Mouse (Mus musculus) left cerebral cortex, adult 2 months (tissue): ENCODE results near the gene Gatad2b. TPM values are rescaled to one million over a fixed set of nuclear protein-coding genes. Genes with fewer than 3 reads are reported as not detected.
A peak's percentile ranks its signal among the peaks of the same experiment; 100 is the strongest.

Experiments used
- DNase-seq, 2 experiments: peaks; one replicate each; pipeline ENCODE4 v3.0.0; 2021 to 2022; ENCODE audit warnings: low spot score in 2 of 2, mixed read lengths in 1 of 2; ENCODE audit errors: extremely low spot score in 1 of 2
- H3K27ac ChIP-seq: fragments of 200-600 bp; 2 replicates; pipeline ENCODE4 v1.8.1; 2022
- H3K4me3 ChIP-seq: fragments of 200-600 bp; 2 replicates; pipeline ENCODE4 v1.8.1; 2022
- CTCF ChIP-seq: fragments of 200-600 bp; IDR thresholded peaks from 2 replicates; pipeline ENCODE4 v1.8.1; 2022; ENCODE audit warnings: antibody characterized with exemption, mild to moderate bottlenecking, moderate library complexity
- intact Hi-C: fragments of 180-260 bp; cut with DNase I; formaldehyde crosslinking; loops from one replicate; pipeline ENCODE4 v1.15.1; 2025
- total RNA-seq, 2 experiments: library from RNA; stranded (reverse); gene quantifications; 2 replicates each; pipeline ENCODE4 v1.2.3; 2021

The Gatad2b gene
- total RNA-seq, 2 experiments from 2014 or later, result 93.5 to 103 TPM

DNA sequence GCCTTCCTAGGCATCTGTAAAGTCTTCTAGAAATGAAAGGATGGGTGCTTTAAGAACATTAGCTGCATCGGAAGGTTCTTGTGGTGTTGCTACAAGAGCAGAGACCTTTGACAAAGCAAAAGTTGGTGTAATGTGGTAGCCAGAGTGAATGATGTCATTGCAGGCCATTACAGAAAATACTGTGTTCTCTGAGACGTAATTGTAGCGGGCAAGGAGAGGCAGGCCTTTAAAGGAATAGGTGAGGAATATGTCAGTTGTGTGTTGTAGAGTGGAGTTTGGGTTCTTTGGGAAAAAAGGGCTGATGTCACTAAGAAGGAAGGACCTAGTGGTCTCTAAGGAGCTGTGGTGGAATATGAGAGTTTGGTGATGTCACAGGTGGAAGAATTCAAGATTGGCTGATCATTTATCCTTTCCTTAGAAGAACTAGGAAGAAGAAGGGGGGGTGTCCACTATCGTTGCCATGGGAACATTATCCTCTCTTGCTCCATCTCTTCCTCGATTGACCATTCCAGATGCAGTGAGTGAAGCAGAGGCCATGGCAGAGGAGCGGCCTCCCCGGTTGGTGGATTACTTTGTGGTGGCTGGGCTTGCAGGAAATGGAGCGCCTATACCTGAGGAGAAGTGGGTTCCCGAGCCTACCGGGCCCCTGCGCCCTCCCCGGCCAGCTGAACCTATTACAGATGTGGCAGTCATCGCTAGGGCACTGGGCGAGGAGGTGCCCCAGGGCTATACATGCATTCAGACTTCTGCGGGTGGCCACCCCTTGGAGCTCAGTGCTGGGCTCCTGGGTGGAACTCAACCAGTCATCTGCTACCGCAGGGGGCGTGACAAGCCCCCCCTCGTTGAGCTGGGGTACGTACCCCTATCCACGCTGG, 25.8 kb upstream of the Gatad2b start:
- Histone ChIP-seq H3K27ac (peak overlapping the region; percentile 57), H3K4me3 (no peak overlapping the region)
- intact Hi-C loops, result no loop called here
- TF ChIP-seq CTCF, result no peak
- no peak for DNase-seq

DNA sequence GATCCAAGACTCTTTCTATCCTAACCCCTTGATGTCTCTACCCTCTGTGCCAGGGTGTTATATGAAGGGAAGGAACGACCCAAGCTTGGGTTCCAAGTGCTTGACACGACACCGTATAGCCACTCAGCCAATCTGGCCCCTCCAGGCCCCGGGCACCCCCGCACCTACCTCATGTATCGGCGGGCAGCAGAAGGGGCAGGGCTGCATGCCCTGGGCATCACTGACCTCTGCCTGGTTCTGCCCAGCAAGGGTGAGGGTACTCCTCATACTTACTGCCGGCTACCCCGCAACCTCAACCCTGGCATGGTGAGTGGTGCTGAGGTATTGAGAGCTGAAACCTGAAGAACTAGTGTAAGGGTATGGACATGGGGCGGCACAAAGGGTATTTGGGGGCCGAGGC, 24.8 kb upstream of the Gatad2b start:
- intact Hi-C loops, result no loop called here
- no peak for TF ChIP-seq CTCF
- Histone ChIP-seq H3K4me3 (no peak overlapping the region), H3K27ac (no peak overlapping the region)
- no peak for DNase-seq

DNA sequence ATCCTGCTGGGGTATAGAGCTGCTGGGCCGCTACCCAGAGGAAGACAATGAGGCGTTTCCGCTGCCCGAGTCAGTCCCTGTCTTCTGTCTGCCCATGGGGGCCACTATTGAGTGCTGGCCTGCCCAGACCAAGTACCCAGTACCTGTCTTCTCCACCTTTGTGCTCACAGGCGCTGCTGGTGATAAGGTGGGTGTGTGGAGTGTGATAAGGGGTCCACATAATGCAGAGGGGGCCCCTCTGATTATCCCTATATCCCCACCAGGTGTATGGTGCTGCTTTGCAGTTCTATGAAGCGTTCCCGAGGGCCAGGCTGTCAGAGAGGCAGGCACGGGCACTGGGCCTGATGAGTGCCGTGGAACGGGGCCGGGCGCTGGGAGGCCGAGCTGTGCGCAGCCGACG, 24.0 kb upstream of the Gatad2b start:
- no peak overlapping the region for H3K4me3 ChIP-seq
- no peak overlapping the region for H3K27ac ChIP-seq
- no peak for DNase-seq
- no peak for TF ChIP-seq CTCF
- intact Hi-C loops, result no loop called here

DNA sequence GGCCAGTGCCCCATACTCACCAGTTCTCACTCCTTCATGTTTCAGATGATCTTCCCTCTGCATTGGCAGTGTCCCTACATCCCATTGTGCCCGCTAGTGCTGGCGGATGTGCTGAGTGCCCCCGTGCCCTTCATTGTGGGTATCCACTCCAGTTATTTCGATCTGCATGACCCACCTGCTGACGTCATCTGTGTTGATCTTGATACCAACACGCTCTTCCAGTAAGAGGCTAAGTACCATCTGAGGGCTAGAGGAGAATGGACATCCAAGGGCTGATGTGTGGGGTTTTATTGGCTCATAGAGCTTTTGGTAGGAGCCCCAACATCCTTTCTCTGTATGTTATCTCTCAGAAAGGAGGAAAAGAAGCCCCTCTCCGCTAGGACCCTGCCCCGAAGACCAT, 22.2 kb upstream of the Gatad2b start:
- DNase-seq, result no peak
- Histone ChIP-seq H3K4me3 (no peak overlapping the region), H3K27ac (no peak overlapping the region)
- no peak for TF ChIP-seq CTCF
- intact Hi-C loops, result no loop called here

DNA sequence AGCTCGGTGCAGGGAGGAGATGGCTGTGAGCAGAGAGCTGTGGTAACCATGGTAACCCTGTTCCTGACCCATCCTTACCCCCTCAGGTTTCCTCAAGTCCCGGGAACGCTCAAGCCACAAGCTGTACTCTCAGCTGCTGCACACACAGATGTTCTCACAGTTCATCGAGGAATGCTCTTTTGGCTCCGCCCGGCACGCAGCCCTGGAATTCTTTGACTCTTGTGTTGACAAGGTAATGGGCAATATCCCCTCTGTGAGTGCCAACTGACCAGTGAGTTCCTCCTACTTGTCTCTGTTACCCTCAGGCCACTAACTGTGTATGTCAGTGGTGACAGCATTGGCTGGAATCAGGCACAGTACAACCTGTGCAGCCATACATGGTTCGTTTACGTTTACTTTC, 20.8 kb upstream of the Gatad2b start:
- DNase-seq, result no peak
- Histone ChIP-seq H3K4me3 (no peak overlapping the region), H3K27ac (no peak overlapping the region)
- intact Hi-C loops, result no loop called here
- no peak for TF ChIP-seq CTCF

DNA sequence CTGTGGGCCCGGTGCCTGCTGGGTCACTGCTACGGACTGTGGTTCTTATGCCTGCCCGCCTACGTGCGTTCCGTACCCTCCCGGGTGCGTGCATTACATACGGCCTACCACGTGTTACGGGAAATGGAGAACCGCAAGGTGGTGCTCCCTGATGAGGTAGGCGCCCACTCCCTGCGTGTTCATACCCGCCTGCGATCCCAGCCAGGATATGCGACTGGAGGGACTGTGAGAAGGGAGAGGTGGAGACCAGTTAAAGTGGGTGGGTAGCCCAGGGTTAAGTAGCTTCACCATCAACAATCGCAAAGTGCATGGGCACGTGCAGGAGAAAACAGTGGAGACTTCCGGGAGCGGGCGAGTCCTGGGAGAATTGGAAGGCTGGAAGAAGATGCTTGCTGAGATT, 19.1 kb upstream of the Gatad2b start:
- H3K27ac ChIP-seq, result no peak overlapping the region
- no peak for DNase-seq
- intact Hi-C loops, result no loop called here
- no peak overlapping the region for H3K4me3 ChIP-seq
- TF ChIP-seq CTCF, result no peak

DNA sequence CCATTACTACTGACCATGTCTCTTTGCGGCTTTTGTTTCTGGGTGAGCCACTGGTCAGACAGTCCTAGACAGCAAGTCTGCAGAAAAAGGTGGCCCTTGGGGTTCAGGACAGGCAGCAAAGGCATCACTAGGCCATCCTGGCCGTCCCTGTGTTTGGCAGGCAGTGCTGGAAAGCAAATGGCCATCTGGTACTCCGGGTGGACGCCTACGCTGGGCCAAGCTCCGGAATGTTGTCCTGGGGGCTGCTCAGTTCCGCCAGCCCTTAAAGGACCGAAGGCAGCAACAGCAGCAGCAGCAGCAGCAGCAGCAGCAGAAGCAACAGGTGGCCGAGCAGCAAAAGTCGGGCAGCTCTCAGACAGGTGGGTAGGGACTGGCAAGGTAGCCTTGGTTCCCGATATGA, 17.7 kb upstream of the Gatad2b start:
- Histone ChIP-seq H3K4me3 (no peak overlapping the region), H3K27ac (no peak overlapping the region)
- intact Hi-C loops, result no loop called here
- DNase-seq, result no peak
- no peak for TF ChIP-seq CTCF

DNA sequence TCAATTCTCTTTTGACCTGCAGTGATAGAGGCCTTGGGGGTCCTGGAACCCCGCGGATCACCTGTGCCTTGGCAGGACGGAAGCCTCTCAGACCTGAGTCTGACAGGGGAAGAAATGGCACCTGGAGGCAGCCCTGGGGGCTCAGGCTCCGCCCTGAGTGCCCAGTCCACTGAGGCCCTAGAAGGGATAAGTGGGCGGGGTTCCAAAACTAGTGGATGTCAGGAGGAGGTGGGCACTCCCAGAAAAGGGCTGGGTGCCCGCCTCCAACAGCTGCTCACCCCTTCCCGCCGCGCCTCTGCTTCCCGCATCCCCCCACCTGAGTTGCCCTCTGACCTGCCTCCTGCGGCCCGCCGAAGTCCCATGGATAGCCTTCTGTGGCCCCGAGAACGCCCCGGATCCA, 16.1 kb upstream of the Gatad2b start:
- Histone ChIP-seq H3K27ac (no peak overlapping the region), H3K4me3 (no peak overlapping the region)
- intact Hi-C loops, result no loop called here
- TF ChIP-seq CTCF, result no peak
- no peak for DNase-seq

DNA sequence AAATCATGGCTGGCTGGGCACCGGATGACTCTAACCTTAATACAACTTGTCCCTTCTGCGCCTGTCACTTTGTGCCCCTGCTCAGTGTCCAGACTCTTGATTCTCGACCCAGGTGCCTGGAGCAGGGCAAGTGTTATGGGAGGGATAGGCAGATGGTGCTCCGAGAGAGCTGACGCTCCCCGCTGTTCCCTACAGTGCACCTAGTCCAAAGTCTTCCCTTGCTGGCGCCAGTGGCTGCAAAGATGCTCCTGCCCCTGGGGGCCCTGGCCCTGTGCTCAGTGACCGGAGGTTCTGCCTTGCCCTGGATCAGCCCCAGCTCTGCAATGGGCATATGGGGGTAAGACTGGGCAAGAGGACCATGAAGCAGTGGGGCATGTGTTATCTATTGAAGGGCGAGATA, 15.2 kb upstream of the Gatad2b start:
- no peak for TF ChIP-seq CTCF
- intact Hi-C loops, result no loop called here
- H3K4me3 ChIP-seq, result no peak overlapping the region

DNA sequence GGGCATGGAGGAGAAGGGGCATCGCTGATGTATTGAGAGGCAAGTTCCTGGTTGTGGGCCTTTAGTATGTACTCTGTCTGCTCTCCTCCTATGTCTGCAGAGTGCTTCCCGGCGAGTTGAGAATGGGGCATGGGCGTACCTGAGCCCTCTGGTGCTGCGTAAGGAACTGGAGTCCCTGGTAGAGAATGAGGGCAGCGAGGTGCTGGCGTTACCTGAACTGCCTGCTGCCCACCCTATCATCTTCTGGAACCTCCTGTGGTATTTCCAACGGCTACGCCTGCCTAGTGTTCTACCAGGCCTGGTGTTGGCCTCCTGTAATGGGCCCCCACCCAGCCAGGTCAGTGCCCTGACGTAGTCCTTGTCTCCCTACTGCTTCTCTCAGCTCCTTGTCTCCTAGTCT, 14.8 kb upstream of the Gatad2b start:
- H3K27ac ChIP-seq, result no peak overlapping the region
- TF ChIP-seq CTCF, result no peak
- no peak for DNase-seq
- H3K4me3 ChIP-seq, result no peak overlapping the region
- intact Hi-C loops, result no loop called here

More for the DNA sequence above, 15.2 kb upstream of the Gatad2b start:
- H3K27ac ChIP-seq, result no peak overlapping the region
- no peak for DNase-seq

DNA sequence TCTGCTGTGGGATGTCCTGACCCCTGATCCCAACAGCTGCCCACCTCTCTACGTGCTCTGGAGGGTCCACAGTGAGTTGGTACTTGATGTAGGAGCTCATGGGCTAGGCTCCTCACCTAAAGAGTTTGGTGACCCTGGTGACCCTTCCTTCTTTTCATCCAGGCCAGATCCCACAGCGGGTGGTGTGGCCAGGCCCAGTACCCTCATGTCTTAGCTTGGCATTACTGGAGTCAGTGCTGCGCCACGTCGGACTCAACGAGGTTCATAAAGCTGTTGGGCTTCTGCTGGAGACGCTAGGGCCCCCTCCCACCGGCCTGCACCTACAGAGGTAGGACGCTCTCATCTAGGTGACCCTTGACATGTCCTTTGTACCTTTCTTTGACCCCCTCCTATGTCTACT, 13.8 kb upstream of the Gatad2b start:
- no peak for DNase-seq
- intact Hi-C loops, result no loop called here
- H3K4me3 ChIP-seq, result no peak overlapping the region
- H3K27ac ChIP-seq, result no peak overlapping the region
- no peak for TF ChIP-seq CTCF

DNA sequence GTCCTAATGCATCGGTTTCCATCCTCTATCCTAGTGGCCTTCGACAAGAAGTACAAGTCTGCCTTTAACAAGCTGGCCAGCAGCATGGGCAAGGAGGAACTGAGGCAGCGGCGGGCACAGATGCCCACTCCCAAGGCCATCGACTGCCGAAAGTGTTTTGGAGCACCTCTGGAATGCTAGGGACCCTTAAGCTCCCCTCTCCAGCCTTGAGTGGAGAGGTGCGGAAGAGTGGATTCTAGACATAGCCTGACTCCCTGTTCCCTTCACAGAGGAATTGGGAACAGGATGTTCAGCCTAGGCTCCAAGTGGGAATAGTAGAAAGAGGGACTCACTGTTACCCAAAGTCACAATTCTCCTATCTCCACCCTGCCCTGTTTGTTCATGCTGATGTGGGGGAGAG, 13.2 kb upstream of the Gatad2b start:
- no peak overlapping the region for H3K4me3 ChIP-seq
- DNase-seq, result no peak
- peak overlapping the region; percentile 72; the same call in 1 of the 2 replicates for H3K27ac ChIP-seq
- no peak for TF ChIP-seq CTCF
- intact Hi-C loops, result no loop called here

DNA sequence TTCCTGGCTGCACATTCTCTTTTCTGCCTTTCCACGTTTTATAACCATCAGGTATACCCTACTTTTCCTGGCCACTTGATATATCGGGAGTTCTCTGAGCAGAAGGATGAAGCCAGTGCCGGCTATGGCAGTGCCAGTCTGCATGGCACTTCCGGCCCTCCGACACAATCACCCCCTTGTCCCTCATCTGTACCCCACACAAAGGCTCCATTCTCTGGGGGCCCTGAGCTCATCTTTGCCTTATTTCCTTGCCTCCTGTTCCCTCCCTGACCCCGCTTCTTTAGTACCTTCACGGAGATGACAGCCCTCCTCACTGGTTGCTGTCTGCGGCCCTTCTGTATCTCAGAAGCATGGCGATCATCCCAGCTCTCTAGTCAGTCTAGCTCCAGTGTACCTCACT, 12.3 kb upstream of the Gatad2b start:
- H3K27ac ChIP-seq, result peak overlapping the region; percentile 72
- no peak for DNase-seq
- H3K4me3 ChIP-seq, result no peak overlapping the region
- intact Hi-C loops, result no loop called here
- TF ChIP-seq CTCF, result no peak
